Mouse (Mus musculus): ENCODE measurements around the gene Tctn1. TPM values are rescaled to one million over a fixed set of nuclear protein-coding genes. Genes with fewer than 3 reads are reported as not detected.

Gene Tctn1
- total and polyA plus RNA-seq, 3 experiments = 3.8 to 6.0 TPM; not detected in 1

DNA sequence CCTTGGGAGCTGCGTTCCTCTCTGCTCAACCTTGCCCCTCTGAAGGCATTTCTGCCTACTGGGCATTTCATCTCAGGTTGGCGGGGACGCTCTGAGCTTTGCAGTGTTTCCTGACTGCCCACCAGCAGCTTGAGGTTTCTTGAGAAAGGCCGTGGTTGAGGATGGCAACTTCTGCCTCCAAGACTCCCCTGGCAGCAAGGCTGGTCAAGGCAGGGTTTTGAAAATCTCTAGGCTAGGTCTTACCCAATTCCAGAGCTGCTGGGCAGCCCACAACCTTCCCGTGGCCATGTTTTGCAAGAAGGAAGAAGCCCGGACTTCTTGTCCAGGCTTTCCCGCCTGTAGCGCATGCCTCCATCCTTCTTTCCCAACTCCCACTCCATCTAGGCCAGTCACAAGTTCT lies 53.4 kb downstream of the Tctn1 start:
- no peak overlapping the region for H3K27ac ChIP-seq (ENCODE audit: control insufficient read depth, low read depth, low read length)
- TF ChIP-seq USF2 (IDR thresholded peaks at IDR 0.05; ENCODE audit: borderline replicate concordance in 1 of 2, insufficient read depth in 1 of 2, low read depth in 1 of 2, low read length in 2 of 2) = no peak
- TF ChIP-seq GATA1 (IDR thresholded peaks at IDR 0.05; ENCODE audit: low read depth, low read length) = no peak
- no peak for TF ChIP-seq NELFE (IDR thresholded peaks at IDR 0.05; ENCODE audit: low read depth, low read length)
- no peak for TF ChIP-seq TAL1 (IDR thresholded peaks at IDR 0.05; ENCODE audit: low read length)
- TF ChIP-seq MAX (IDR thresholded peaks at IDR 0.05; ENCODE audit: low read length) = no peak
- no peak for TF ChIP-seq SIN3A (IDR thresholded peaks at IDR 0.05; ENCODE audit: low read length)
- no peak for TF ChIP-seq SMC3 (IDR thresholded peaks at IDR 0.05; ENCODE audit: low read depth, low read length)
- TF ChIP-seq ZMIZ1 (IDR thresholded peaks at IDR 0.05; ENCODE audit: low read depth, low read length) = no peak
- no peak for TF ChIP-seq GABPA (IDR thresholded peaks at IDR 0.05; ENCODE audit: low read depth, low read length)
- no peak for TF ChIP-seq POLR2A (IDR thresholded peaks at IDR 0.05; ENCODE audit: control insufficient read depth in 1 of 2, insufficient read depth in 1 of 2, low read depth in 1 of 2, low read length in 2 of 2, poor library complexity in 1 of 2)
- no peak for TF ChIP-seq ZC3H11A (IDR thresholded peaks at IDR 0.05; ENCODE audit: low read depth, low read length)
- TF ChIP-seq MYC (IDR thresholded peaks at IDR 0.05; ENCODE audit: low read depth, low read length) = no peak
- no peak for TF ChIP-seq CHD1 (IDR thresholded peaks at IDR 0.05; ENCODE audit: low read depth, low read length)
- no peak for TF ChIP-seq ZNF384 (IDR thresholded peaks at IDR 0.05; ENCODE audit: low read depth, low read length)
- TF ChIP-seq KAT2A (conservative IDR thresholded peaks at IDR 0.05; ENCODE audit: low read depth, low read length) = no peak
- TF ChIP-seq ELF1 (IDR thresholded peaks at IDR 0.05; ENCODE audit: low read depth, low read length) = no peak
- TF ChIP-seq JUND (IDR thresholded peaks at IDR 0.05; ENCODE audit: low read depth, low read length) = no peak

DNA sequence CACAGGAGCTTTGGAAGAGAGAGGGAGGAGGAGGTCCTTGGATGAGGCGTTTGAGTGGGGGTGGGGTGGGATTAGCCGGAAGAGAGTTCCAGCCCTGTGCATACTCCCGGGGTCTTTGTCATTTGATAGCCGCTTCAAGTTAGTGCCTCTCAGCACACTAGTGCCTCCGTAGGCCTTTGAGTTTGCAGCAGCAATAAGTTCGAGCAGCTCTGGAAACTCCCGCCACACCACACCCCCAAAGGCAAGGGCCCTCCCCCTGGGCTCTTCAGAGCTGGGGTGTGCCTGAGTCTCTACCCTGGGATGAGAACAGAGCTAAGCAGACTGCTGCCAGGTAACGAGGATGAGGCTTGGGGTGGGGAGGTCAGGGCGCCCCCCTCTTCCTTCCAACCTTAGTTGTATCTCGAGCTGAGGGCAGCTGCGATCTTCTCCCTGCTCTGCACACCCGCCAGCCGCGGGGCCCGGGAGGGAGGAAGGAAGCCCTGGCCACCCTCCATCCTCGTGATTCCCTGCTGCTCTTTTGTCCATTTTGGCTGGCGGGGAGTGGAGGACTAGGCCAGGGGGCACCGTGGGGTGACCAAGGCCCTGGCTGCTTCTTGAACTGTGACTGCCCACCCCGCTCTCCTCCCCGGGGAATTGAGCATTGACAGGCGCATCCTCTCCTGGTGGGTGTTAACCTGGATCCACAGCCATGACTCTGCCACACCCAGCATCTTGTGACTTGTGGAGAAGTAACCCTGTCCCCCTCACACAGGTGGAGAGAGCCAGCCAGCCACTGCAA lies 54.5 kb downstream of the Tctn1 start:
- Histone ChIP-seq H3K79me2 (ENCODE audit: control insufficient read depth, insufficient read depth, low read length, poor library complexity) (no peaks in the 10 kb centered on the region), H3K27me3 (ENCODE audit: control insufficient read depth in 1 of 2, insufficient read depth in 2 of 2, low read length in 2 of 2) (no peaks in the 10 kb centered on the region), H3K9ac (ENCODE audit: control insufficient read depth, low read depth, low read length, poor library complexity, severe bottlenecking) (no peak overlapping the region), H3K27ac (ENCODE audit: control insufficient read depth, low read depth, low read length) (no peak overlapping the region), H3K4me1 (ENCODE audit: control insufficient read depth in 1 of 2, insufficient read depth in 2 of 2, low read length in 2 of 2) (peaks cover 0 to 11% of the 10 kb centered on the region in 2 experiments; a peak in 3 of 4 replicates), H3K4me3 (ENCODE audit: control insufficient read depth in 1 of 2, insufficient read depth in 1 of 2, low read depth in 2 of 2, low read length in 2 of 2) (no peak overlapping the region), H3K36me3 (ENCODE audit: control insufficient read depth in 1 of 2, insufficient read depth in 2 of 2, low read length in 2 of 2) (no peaks in the 10 kb centered on the region; a peak in 1 of 4 replicates), H3K9me3 (replicated peaks; ENCODE audit: insufficient read depth, low read length) (no peaks in the 10 kb centered on the region)
- TF ChIP-seq NELFE (IDR thresholded peaks at IDR 0.05; ENCODE audit: low read depth, low read length) (no peak), E2F4 (IDR thresholded peaks at IDR 0.05; ENCODE audit: borderline replicate concordance, low read depth, low read length) (no peak), TAL1 (IDR thresholded peaks at IDR 0.05; ENCODE audit: low read length) (no peak), ZNF384 (IDR thresholded peaks at IDR 0.05; ENCODE audit: low read depth, low read length) (no peak)
- no peak for DNase-seq (ENCODE audit: low read depth, low spot score)

More for the DNA sequence above, 53.4 kb downstream of the Tctn1 start:
- Histone ChIP-seq H3K4me3 (ENCODE audit: control insufficient read depth in 1 of 2, insufficient read depth in 1 of 2, low read depth in 2 of 2, low read length in 2 of 2) (no peak overlapping the region), H3K79me2 (ENCODE audit: control insufficient read depth, insufficient read depth, low read length, poor library complexity) (no peaks in the 10 kb centered on the region), H3K9me3 (replicated peaks; ENCODE audit: insufficient read depth, low read length) (no peaks in the 10 kb centered on the region), H3K9ac (ENCODE audit: control insufficient read depth, low read depth, low read length, poor library complexity, severe bottlenecking) (no peak overlapping the region), H3K27me3 (ENCODE audit: control insufficient read depth in 1 of 2, insufficient read depth in 2 of 2, low read length in 2 of 2) (no peaks in the 10 kb centered on the region), H3K4me1 (ENCODE audit: control insufficient read depth in 1 of 2, insufficient read depth in 2 of 2, low read length in 2 of 2) (peaks cover 0 to 8% of the 10 kb centered on the region in 2 experiments; a peak in 2 of 4 replicates), H3K36me3 (ENCODE audit: control insufficient read depth in 1 of 2, insufficient read depth in 2 of 2, low read length in 2 of 2) (no peaks in the 10 kb centered on the region; a peak in 1 of 4 replicates)
- DNase-seq (ENCODE audit: low read depth, low spot score) = no peak

All from MEL (cell line).